Mouse (Mus musculus): ENCODE measurements around the gene Prrt3.

Prrt3 gene

DNA sequence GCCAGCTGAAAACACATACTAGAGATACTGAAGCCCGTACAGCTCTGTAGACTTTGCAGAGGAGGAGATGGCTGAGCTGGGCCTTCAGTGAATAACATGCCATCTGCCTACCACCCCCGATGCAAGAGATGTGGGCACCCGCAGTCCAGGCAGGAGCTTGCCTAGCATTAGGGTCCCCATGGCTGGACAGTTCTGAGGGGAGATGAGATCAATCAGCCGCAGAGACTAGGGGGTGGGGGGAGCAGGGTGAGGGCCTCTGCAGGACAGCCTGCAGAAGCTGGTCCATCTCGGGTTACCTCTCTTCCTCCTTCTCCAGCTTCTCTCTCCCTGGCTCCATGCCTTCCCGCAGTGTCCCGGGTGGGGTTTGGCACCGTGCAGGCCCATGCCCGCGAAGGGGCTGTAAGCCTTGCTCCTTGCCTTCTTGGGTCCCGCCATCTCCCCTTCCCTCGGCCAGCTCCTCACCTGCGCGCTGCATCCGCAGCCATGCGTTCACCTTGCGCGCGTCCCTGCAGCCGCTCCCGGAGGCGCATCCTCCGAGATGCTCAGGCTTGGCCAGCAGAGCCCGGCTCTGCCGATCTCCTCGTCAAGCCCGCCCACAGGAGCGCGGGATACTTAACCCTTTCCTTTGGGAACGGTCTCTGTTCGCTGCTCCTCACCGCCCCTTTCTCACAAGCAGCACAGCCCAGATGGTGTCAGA, at the start of gene Prrt3:
Gene Prrt3, minus strand, starts transcription at position 544 of the 697 bp plus-strand sequence.
- DNase-seq (ENCODE audit: low spot score in 2 of 2): no peak

DNA sequence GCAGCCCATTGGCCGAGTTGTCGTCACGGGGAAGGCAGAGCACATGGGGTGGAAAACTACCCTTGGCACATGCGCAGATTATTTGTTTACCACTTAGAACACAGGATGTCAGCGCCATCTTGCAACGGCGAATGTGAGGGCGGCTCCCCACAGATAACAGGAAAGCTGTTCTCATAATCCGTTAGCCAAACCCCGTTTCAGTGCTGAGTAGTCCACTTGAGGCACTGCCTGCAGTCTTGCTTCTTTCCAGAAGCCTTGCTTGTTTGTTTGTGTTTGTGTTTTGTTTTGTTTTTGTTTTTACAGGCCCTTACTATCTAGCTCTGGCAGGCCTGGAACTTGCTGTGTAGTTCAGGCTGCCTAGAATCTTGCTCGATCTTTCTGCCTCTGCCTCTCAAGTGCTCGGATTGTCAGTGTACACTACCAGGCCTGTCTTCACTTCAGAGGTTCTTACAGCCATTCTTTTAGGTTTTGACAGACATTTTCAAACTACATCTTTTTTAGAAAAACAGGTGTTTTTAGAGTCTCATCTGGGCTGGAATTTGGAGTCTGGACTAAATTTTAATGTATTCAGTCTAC, 42.3 kb upstream of the Prrt3 start:
- no peak for DNase-seq (ENCODE audit: low spot score in 2 of 2)

DNA sequence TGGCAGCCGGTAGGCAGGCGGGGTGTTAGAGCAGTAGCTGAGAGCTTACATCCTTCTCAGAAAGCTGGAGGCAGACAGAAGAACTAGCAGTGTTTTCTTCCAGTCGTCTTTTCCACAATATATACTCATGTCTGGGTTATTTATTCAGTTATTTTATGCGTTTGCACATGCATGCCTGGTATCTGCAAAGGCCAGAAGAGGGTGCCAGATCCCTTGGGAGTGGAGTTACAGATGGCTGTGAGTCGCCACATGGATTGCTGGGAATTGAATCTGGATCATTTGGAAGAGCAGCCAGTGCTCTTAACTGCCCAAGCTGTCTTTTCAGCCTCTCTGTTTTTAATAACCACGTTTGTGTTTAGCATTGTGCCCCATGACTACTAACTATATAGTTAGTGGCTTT, 39.9 kb upstream of the Prrt3 start:
- no peak for DNase-seq (ENCODE audit: low spot score in 2 of 2)

DNA sequence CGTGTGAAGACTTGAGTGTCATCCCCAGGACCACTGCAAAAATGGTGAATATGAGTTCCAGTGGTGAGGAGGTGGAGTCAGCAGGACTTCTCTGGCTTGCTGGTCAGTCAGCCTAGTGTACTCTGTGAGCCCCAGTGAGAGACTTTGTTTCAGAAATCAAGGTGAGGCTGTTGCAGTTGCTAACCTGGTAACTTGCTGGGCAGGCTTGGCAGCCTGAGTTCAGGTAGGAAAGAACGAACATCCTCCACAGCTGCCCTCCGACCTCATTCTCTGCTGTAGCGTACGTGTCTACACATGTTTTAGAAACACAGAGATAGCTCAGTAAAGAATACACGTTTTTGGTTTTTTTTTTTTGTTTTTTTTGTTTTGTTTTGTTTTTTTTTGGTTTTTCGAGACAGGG, 33.2 kb upstream of the Prrt3 start:
- no peak for DNase-seq (ENCODE audit: low spot score in 2 of 2)

DNA sequence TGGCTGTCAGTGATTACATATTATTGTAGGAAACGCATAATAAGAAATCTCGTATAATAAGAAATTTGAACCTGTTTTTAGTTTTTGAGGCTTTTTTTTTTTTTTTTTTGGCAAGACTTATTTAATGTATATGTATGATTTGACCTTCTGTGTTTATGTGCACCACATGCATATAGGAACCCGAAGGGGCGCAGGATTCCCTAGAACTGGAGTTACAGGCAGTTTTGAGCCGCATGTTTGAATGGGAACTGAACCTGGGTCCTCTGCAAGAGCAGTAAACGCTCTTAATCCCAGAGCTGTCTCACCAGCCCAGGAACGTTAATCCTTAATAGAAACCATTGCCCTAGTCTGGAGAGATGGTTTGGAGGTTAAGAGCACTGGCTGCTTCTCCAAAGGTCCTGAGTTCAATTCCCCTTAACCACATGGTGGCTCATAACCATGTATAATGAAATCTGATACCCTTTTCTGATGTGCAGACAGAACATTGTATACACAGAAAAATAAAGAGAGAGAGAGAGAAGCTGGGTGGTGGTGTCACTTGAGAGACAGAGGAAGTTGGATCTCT, 30.2 kb upstream of the Prrt3 start:
- no peak for DNase-seq (ENCODE audit: low spot score in 2 of 2)

DNA sequence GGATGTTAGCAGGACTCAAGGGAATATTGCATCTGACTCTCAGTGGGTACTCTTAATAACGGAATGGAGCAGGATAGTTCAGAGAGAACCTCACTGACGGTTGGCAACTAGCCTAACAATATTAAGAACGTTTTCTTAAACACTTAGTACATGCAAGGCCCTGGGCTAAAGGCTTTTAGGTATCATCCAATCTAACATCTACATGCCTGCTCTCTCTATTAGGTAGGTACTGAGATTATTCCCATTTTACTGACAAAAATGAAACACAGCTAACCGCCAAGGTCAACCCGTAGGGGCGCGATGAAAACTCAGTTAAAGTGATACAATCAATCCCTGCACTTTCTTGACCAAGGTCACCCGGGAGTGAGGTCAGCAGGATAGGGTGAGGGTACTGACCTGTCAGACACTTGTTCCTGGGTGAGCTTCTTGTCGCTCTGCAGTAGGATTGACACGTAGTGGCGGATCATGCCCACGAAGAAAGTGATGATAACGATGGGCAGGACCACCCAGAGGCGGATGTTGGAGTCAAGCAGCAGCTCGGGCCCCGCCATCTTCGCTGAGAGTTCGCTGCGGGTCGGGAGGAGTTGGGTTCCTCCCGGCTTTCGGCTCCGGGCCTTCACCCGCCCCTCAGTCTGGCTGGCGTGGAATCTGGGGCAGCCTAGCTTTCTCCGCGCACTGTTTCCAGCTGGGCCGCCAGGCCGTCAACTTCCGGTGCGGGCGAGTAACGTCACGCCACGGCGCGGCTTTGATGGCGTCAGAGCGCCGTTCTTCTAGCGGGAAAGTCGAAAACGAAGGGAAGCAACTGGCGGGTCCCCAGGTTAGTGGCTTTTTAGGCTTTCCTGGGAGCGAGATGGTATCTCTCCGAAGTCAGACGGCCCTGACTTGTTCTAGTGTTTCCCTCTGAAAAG, 29.5 kb upstream of the Prrt3 start, which contains the start of the genes Emc3 and Fancd2:
Gene Emc3, minus strand, starts transcription at position 721 of the 908 bp plus-strand sequence.
Gene Fancd2, plus strand, starts transcription at position 751 of the 908 bp plus-strand sequence.
- peak; percentile 86 to 94 for DNase-seq (ENCODE audit: low spot score in 2 of 2)

DNA sequence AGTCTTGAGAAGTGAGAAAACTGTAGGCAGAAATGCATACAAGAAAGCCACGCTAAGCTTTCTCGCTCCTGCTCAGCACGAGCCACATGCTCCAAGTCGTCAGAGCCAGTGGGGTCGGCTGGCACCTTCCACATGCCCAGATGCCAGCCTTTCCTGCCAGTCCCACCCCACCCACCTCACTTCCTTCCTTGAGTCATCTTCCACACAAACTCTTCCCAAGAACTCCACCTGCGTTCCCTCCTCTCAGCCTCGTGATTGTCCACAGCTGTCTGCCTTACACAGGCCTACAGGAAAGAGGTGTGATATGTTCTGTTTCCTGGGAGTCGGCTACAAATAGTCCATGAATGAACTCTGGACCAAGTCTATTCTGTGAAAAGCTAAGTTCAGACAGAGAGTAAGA, 21.7 kb upstream of the Prrt3 start:
- no peak for DNase-seq (ENCODE audit: low spot score in 2 of 2)

DNA sequence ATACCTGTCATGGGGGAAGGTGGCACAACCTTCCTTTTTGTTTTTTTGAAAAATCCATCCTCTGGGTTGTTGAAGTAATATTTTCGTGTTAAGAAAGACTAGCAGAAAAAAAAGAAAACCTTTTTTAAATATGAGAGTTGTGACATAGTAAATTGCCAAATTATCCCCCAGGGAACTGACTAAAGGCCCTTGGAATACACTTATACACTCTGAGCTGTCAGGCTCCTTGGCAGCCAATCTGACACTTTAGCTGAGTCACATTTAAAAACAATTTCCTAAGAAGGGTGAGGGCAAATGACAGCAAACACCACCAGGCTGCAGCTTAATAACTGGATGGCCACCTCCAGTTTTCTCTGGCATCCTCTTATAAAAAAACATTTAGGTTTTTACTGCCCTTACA, 20.6 kb upstream of the Prrt3 start:
- DNase-seq (ENCODE audit: low spot score in 2 of 2): no peak

DNA sequence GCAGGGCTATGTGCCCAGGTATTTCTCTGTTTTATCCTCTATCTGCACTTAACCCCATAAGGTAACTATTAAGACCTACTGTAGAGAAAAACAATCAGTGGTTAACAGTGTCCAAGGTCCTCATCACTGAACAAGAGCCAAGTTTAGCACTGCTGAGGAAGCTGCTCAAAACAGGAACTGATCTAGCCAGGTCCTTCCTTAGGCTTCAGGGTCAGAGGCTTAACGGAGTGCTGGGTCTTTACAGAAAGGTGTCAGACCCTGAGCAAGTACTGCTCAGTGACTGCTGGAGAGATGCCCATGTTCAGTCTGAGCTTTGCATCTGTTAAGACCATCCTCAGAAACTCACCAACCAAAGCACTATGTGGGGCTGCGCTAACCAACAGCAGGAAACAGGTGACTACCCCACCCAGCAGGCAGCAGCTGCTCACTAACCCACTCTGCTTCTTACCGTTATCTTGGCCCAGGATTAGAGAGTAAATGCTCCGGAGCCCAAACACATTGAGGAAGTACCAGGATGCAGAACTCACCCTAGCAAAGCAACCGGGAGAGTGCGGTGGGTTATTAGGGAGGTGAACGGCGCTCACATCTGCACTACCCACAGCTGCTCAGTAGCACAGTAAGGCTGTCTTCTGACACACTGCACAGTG, 15.8 kb upstream of the Prrt3 start:
- DNase-seq (ENCODE audit: low spot score in 2 of 2): no peak

DNA sequence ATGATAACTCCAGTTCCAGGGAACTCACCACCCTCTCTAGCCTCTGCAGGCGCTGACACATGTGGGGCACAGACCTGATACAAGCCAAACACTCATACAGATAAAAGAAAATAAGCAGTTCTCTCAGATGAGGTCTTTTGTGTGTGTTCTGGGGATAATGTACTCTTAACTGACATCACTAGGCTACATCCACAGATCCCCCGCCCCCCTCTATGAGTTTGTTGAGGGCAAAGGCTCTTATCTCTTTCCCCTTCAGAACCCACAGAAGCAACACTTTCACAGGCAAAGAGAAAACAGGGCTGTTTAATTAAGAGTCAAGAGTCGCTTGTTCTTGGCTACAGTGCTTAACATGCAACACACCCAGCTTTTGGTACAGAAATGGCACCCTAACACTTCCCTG, 12.9 kb upstream of the Prrt3 start:
- DNase-seq (ENCODE audit: low spot score in 2 of 2): no peak

DNA sequence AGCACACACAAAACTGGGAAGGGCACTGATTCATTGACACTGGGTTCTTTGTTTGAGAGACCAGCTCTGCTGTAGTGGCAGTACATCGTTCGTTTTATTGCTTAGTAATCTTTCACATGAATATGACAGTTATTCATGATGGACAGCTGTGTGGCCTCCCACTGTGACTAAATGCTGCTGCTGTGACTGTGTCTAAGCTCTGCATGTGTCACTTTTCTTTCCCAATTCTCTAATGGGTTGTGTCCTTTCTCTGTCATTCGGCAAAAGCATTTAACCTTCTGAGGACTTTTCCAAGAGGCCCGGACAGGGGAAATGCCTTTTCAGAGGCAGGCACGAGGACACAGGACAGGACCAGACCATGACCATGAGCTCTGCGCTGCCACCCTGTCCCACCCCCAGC, 12.2 kb upstream of the Prrt3 start:
- DNase-seq (ENCODE audit: low spot score in 2 of 2): no peak

DNA sequence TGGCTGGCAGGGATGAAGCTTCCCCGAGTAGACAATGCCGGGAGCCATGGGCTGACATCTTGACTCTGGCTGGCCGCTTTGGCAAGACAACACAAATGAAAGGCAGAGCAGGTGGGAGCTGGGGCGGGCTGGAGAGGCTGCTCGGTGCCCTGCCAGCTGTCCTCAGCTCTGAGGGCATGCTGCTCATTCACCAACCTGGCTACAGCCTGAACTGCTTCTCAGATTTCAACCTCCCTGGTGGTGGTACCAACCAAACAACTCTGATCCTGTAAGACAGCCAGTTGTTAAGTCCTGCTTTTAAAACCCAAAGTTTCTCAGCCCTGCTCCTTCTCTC, 7.2 kb upstream of the Prrt3 start:
- DNase-seq (ENCODE audit: low spot score in 2 of 2): no peak

DNA sequence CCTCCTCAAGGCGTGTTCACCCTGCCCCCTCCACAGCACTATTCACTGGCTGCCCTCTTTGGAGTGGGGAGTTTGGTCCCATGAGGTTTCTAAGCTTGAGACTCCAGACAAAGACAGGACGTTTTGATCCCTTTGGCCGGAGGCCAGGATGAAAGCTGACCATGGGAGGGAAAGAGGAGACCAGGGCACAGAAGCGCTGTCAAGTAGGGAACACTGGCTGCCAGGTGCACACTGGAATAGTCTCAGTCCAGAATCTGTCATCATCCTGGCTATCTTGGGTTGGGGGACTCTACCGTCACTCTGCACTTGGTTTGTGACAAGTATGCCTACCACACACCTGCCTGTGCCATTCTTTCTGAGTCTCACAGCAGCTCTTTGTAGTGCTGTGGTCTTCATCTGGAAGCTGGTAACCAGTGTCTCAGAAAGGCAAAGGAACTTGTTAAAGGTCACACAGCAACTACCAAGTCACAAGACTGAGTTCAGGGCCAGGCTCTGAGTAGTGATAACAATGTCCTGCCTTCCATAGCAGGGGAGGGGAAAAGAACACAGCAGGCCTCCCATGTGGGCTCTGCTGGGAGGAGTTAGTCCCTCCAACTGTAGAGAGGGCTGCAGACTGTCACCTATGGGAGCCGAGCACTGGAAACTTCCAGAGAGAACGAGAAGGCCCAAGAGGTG, 6.7 kb upstream of the Prrt3 start:
- DNase-seq (ENCODE audit: low spot score in 2 of 2): no peak

DNA sequence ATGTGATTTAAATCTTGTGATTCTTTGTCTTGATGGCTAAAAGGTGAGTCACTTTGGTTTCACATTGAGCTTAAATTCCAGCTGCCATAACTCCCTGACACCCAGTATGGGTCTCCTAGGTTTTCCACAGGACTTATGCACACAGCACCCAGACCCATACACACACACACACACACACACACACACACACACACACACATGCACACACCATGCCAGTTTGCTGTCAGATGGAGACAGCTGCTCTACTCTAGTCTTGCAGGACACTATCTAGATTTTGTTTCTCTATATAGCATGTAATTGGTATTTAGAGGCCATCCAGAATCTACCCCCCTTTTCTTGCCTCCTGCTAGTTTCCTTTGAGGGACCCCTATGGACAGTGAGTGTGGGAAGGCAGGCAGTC, 5.4 kb upstream of the Prrt3 start:
- DNase-seq (ENCODE audit: low spot score in 2 of 2): no peak

DNA sequence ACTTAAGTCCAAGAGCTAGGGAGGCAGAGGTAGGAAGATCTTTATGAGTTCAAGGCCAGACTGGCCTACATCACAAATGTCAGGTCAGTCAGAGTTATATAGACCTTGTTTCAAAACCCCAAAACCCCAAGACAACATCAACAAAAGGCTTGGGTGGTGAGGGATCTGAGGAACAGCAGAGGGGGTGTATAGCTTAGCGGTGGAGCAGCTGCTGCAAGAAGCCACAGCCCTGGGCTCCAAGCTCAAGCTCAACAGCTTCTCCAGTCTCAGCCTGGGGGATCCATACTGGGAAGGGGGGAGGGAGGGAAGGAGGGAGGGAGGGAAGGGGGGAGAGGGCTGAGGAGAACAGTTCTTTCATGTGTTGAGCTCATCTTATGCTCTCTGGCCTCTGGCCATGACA, 4.0 kb upstream of the Prrt3 start:
- no peak for DNase-seq (ENCODE audit: low spot score in 2 of 2)

DNA sequence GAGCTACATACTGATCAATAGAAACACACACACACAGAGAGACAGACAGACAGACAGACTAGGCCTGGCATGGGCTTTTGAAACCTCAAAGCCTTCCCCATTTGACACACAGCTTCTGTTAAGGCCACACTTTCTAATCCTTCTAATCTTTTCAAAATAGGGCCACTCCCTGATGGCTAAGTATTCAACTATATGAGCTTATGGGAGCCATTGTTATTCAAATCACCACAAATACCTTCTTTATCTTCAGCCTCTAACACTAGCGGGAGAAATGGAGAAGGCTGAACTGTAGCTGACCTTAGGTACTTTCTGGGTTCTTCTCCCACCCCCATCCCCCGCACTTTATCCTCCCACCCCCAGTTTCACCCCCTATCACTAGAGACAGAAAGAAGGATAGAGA, 1.1 kb upstream of the Prrt3 start:
- no peak for DNase-seq (ENCODE audit: low spot score in 2 of 2)

DNA sequence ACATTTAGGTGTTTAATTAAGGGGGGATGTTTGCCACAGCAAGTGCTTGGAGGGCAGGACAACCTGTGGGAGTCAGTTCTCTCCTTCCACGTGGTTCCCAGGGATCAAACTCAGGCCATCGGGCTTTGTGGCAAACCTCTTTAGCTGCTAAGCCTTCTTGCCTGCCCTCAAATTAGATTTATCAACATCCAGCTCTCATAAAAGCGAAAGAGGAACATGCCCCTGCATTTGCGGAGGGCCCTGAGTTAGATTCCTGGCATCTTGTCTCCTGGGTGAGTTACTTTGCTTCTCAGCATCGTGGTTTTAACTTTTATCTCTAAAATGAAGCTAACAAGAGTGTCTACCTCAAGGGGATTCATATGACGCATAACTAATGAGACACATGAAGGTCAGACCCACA, 2.4 kb downstream of the Prrt3 start:
- no peak for DNase-seq (ENCODE audit: low spot score in 2 of 2)

DNA sequence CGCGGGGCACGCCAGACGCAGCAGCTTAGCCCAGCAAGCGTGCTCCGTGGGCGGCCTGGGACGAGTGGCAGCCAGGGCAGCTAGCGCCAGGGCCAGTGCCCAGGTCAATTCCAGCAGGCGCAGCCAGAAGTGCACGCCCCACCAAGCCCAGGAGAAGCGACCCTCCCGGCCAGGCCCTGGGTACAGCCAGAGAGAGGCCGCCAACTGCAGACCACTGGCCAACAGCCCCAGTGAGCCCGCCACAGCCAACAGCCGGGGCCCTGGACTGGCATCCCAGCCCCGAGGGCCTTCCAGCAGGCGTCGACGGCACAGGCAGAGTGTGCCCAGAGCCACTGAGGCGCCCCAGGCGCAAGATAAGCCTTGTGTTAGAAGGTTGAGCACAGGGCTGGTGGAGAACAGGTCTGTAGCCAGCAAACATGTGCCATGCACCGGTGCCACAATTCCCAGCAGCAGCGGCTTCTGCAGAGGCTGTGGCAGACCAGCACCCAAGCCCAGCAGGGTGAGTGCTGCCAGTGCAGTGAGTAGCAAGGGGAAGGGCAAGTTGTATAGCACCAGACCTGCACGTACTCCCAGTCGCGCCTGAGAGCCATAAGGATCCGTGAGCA, 6.6 kb downstream of the Prrt3 start:
- no peak for DNase-seq (ENCODE audit: low spot score in 2 of 2)

DNA sequence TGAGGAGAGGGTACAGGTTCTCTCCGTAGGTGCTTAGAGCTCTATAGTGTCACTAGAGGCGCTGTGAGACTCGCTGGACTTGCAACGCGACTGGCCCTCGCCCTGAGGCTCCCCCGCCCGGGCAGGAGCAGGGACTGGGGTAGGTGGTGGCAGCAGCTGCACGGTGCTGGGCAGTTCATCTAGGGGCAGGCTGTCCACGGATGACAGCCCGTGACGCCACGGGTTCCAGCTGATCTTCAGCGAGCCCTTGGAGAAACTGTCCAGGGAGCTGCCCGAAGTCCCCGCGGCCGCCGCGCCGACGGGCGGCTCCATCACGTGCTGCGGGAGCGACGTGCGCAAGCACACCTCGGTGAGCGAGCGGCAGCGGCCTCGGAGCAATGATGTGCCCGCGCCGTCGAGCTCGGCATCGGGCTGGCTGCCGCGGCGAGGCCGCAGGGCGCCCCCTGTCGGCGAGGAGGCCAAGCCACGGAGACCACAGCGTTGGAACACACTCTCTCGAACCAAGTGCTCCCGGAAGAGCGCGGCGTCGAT, 7.4 kb downstream of the Prrt3 start:
- peak; percentile 82 for DNase-seq (ENCODE audit: low spot score in 2 of 2)

DNA sequence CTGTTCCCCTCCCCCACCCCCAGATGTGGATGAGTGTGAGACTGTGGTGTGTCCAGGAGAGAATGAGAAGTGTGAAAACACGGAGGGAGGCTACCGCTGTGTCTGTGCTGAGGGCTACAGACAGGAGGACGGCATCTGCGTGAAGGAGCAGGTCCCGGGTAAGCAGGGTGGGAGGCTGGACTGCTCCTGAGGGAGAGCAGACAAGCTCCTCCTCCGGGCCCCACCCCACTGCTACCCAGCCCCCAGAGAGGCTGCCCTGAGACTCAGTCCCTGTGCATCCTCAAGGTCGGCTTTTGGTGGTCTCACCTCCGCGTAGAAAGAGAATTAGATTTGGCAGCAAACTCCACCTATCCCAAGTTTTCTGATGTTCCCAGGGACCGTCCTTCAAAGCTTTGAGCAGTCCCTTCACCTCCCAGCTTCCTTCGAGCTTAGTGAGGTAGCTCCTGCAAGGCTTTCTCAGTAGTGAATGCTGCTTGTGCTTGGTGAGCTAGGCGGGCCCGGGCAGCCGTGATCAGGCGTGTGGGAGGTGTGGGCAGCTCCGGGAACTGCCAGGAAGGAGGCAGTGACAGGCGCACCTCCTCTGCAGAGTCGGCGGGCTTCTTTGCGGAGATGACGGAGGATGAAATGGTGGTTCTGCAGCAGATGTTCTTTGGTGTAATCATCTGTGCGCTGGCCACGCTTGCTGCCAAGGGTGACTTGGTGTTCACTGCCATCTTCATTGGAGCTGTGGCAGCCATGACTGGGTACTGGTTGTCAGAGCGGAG, 9.4 kb downstream of the Prrt3 start:
- no peak for DNase-seq (ENCODE audit: low spot score in 2 of 2)
